Mouse (Mus musculus) heart, adult 2 months (tissue): Measurements from ENCODE around the gene Pard6b.

Source experiments
- CTCF ChIP-seq: fragments of 200-600 bp; IDR thresholded peaks from 2 replicates; pipeline ENCODE4 v1.8.1; 2022; ENCODE audit warnings: antibody characterized with exemption, mild to moderate bottlenecking, moderate library complexity
- EP300 ChIP-seq: fragments of 200-500 bp; IDR thresholded peaks from 2 replicates; pipeline ENCODE4 v1.6.1; 2011; ENCODE audit warnings: low read depth, low read length, control low read depth; ENCODE audit not compliant: insufficient read depth
- POLR2A ChIP-seq: fragments of 200-500 bp; IDR thresholded peaks from 2 replicates; pipeline ENCODE4 v1.6.1; 2011; ENCODE audit warnings: mild to moderate bottlenecking, low read depth, low read length, control low read depth; ENCODE audit not compliant: insufficient read depth

GRCm38 (mm10) chr2:168086318-168086717, 5.5 kb downstream of the Pard6b start:
- TF ChIP-seq EP300: no peak
- TF ChIP-seq POLR2A: no peak
- no peak for TF ChIP-seq CTCF
